Mouse (Mus musculus): ENCODE measurements around the gene Banp. TPM values are rescaled to one million over a fixed set of nuclear protein-coding genes. Genes with fewer than 3 reads are reported as not detected.

Gene Banp
- total RNA-seq, 2 experiments from 2014 or later, result 39.4 to 41.7 TPM

DNA sequence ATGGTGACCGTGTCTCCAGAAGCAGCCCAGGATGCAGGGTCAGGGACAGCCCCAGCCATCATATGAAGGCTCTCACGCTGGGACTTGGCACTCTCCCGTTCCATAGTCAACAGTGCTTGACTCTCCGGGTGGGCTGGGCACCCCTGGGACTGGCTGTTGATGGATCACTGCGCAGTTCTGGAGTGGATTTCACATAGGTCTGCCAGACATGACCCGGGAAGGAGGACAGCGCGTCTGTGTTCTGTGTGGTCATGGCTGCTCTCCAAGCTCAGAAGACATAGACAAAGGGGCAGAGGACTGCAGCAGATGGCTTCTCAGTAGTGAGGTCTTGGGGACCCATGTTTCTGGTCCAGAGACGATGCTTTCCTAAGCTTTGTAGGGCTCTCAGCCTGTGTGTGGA, 101.1 kb downstream of the Banp start:
- DNase-seq (ENCODE audit: extremely low spot score in 1 of 2, low spot score in 1 of 2), result no peak

DNA sequence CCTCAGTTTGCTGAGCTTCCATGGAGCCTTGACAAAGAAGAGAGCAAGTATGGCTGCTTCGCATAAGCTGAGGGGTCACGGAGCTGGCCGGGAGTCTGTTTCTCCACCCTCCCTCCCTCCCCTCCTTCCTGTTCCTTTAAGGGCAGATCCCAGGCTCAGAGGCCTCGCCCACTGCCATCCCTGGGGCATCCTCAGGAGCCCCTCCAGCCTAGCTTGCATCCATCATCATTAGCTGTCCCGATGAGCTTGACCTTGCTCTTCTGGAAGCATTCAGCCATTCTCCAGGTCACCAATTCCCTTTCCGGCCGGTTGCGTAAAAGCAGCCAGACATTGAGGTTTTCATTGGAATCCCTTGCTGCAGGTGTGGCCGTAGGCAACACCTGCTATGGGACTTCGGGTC, 105.8 kb downstream of the Banp start:
- DNase-seq (ENCODE audit: extremely low spot score in 1 of 2, low spot score in 1 of 2), result no peak

DNA sequence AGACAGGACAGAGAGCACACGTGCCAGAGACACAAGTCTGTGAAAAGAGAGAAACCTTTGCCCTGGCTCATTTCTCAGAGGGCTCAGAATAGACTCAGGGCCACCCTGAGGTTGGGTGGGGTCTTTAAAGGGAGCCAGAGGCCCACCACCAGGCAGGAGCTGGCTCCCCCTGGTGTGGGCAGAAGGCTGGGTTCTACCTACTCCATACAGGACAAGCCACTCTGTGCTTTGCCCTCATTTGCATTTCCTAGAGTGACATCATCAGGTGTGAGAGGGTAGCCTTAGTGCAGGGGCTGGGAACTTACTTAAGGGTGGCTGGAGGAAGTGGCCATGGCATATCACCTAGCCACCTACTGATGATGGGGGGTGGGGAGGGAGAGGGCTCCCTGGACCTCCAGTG, 106.6 kb downstream of the Banp start:
- DNase-seq (ENCODE audit: extremely low spot score in 1 of 2, low spot score in 1 of 2), result no peak

DNA sequence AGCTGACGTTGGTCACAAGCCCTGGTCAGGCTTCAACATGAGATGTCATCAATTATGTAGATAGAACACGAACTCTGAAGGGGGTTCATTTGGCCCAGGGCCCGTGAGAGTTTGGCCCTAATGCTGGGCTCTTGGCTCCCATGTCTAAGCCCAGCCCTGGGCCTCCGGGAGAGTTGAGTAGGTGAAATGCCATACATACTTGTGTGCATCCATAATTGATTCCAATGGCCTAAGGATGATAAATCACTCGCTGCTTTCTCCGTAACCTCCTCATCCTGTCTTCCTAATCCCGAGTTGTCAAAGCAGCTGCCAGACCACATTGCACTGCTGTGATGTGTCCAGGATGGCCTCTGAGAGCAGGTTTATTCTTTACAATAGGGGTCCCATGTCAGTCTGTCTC, 107.3 kb downstream of the Banp start:
- DNase-seq (ENCODE audit: extremely low spot score in 1 of 2, low spot score in 1 of 2), result no peak

DNA sequence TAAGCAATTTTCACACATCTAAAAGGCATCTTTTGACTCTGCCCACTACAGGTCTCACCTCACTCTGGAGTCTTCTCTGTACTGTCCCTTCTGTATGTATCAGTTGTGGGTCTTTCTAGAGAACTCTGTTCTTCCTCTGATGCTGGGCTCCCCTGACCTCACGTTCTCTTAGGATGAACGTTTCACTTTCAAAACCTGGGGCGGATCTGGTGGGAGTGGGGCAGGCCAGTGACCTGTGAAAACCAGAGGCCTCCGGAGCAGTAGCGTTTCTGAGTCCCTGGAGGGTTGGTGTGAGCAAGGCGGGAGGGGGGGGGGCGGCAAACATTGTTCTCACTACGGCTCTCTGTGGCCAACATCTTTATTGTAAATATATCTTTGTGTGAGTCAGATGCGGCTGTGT, 109.0 kb downstream of the Banp start:
- DNase-seq (ENCODE audit: extremely low spot score in 1 of 2, low spot score in 1 of 2), result no peak

DNA sequence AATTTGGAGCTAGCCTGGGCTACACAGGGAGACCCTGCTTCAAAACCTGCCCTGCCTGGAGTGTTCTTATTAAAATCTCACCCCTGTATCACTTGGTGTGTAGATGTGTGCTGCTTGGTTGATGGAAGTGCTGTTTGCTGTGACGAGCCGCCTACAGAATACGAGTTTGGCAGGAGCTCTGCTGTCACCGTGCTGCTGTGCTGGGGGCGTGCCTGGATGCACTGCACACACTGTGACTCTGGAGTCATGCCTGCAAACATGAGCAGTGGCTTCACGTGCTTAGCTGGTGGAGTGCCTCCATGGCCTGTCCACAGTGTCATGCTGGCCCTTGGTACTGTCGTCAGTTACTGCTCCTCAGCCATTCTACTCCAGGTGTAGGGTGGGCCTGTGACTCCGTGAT, 109.4 kb downstream of the Banp start:
- peak in 1 of 2 experiments; percentile 16 for DNase-seq (ENCODE audit: extremely low spot score in 1 of 2, low spot score in 1 of 2)

DNA sequence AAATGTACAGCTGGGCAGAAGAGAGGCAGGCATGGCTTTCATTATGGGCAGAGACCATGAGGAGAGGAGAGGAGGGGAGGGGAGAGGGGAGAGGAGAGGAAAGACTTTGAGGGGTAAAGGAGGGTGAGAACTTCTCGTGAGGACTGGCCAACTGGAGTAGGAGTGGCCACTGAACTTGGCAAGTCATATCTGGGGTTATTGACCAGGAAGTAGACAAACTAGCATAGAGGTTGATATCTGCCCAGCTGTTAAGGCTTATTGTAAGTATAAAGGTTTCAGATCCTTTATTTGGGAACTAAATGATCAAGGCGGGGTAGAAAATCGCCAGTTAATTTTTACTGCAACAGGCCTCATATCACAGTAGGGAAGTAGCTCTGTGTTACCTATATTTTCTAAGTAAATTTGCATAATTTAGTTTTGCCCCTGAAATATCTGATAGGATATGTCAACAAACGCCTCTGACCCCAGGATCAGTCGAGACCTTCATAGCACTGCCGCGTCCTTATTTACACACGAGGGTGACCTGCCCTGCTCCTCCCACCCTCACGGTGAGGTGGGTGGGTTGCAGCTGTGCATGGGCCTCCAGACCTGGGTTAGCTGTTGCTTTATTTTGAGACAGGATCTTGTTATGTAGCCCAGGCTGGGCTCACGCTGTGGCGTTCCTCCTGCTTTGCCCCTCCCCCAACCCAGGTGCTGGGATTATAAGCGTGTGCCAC, 113.1 kb downstream of the Banp start:
- no peak for DNase-seq (ENCODE audit: extremely low spot score in 1 of 2, low spot score in 1 of 2)

DNA sequence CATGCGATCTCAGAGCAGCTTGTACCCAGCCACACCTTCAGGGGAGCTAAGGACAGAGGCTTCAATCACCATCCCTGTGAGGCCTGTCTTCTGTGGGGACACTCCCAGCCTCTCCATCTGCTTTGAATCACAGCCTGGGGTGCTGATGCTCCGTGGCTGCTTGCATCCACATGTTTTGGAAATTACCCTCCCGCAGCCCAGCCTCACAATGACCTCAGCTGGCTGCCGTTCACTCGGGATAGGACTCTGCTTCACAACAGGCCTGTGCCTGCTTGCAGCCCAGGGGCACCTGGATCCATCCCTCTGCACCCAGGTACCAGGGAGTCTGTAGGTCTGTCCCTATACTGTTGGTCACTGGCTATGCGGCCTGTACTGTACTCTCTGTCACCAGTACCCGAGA, 114.8 kb downstream of the Banp start:
- no peak for DNase-seq (ENCODE audit: extremely low spot score in 1 of 2, low spot score in 1 of 2)

DNA sequence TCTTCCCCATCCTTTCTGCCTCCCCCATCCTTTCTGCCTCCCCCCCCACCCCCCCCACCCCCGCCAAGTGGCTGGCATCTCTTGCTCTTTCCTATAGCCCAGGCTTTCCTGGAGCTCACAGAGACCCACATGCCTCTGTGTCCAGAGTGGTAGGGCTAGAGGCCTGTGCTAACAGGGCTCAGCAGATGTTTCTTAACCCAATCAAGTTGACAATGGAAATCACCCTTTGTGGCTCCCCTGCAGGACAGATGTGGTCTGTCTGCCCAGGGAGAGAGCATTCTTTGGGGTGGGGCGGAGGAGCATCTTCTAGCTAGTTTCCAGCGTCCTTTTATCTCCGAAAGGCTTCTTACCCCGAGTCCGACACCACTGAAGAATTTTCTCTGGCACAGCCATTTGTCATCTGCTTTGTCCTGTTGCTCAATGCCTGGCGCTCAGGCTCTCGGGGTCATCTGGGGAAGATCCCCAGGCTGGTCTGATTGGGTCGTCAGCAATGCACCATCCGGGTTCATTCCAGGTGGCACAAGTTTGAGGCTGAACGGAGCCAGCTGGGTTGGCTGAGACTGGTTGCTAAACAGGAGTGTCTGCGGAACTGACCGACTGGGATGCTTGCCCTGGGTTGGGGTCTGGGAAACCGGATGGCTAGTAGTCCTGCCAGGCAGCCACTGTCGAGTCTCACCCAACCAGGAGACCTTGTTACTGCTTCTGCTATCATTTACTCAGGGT, 118.4 kb downstream of the Banp start:
- no peak for DNase-seq (ENCODE audit: extremely low spot score in 1 of 2, low spot score in 1 of 2)

DNA sequence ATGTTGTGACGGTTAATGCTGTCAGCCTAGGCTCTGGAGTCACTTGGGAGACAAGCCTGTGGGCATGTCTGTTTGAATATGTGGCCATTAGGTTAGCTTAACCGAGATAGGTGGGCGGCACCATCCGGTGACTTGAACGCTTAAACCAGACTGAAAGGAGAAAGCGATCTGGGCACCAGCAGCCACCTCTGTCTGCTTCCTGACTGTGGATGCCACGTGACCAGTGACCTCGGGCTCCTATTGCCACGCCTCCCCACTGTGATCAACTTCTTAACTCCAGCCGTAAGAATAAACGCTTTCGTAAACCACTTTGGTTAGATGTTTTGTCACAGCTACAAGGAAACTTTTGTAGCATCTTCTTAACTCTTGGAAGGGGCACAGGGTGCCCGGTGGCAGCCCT, 119.1 kb downstream of the Banp start:
- DNase-seq (ENCODE audit: extremely low spot score in 1 of 2, low spot score in 1 of 2), result no peak

DNA sequence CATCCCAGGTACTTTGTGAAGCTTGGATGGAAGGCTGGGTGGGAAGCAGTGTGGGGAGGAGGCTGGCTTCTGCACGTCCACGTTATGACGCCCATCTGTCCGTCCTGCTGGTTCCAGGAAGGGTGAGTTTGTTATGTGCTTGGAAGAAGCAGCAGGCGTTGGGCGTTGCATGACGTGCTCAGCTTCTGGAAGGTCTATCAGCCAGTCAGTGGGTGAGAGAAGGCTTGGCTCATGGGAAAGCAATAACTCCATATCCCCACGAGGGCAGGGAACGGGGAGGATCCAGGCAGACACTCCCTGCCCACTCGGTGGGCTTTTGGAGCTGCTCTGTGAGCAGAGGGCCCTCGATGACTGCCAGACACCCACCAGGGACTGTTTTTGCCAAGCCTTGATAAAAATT, 119.7 kb downstream of the Banp start:
- peak; percentile 22 to 23 for DNase-seq (ENCODE audit: extremely low spot score in 1 of 2, low spot score in 1 of 2)

DNA sequence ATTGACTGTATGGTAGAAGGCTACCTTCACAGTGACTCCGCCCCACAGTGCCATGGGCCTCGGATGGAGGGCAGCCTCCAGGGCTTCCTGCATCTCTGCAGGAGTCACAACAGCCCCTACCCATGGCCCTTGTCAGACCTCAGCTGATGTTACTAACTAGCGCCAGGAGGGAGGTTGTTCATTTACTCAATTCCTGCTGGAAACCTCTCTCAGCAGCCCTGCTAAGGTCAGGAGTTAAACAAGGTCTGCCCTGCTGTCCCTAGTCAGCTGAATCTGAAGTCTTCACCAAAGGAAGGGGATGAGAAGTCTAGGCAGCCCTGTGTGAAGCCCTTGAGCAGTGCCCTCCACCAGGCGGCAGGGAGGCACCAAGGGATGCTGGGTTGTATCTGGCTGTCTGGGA, 121.6 kb downstream of the Banp start:
- no peak for DNase-seq (ENCODE audit: extremely low spot score in 1 of 2, low spot score in 1 of 2)

DNA sequence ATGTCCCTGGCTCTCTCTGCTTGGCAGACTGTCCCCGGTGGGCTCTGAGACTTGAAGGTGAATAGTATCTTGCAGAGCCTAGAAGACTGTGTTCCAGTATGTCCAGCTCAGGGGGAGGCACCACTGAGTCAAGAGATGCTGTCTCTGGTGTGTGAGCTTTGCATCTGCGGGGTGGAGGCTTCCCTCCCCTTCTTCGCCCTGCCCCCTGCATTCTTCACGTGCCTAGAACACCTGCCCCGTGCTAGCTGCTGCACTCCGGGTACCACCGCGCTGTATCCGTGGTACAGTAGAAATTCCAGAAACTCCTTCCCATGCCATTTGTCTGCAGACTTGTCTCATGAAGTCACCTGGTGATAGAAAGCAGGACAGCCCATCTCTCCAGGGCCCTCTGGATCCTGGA, 124.4 kb downstream of the Banp start:
- DNase-seq (ENCODE audit: extremely low spot score in 1 of 2, low spot score in 1 of 2), result no peak

DNA sequence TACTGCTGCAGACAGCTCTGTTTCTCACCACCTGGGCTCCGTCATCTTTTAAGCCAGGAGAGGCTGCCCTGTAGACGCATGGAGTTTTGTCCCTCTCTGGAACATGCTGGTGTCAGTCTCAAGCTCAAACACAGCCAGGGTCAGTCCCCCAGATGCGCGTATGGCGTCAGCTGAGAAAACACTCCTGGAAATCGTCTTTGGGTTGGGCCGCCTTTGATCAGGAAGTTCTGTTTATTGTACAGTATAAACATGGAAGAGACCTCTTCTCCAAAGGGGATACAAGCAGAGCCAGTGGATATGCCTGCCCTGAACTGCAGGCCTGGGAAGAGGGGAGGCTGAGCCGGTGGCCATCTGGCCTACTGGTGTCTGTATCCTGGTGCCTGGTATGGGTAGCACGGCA, 124.9 kb downstream of the Banp start:
- DNase-seq (ENCODE audit: extremely low spot score in 1 of 2, low spot score in 1 of 2), result no peak

DNA sequence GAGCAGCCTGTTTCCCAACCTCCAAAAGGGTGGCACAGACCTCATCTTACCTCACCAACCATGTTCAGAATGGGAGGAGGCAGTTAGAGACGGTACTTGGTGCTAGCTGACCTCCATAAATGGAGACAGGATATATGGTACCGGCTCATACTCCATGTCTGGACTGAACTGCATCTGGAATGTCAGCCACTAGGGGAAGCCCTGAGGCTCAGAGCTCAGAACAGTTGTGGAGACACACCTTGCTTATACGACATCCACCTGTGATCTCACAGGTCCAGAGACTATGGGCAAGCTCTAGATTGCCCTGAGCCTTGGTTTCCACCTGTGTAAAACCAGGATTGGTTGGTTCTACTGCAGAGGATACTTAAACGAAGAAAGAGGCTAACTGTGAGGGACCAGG, 125.4 kb downstream of the Banp start:
- no peak for DNase-seq (ENCODE audit: extremely low spot score in 1 of 2, low spot score in 1 of 2)

DNA sequence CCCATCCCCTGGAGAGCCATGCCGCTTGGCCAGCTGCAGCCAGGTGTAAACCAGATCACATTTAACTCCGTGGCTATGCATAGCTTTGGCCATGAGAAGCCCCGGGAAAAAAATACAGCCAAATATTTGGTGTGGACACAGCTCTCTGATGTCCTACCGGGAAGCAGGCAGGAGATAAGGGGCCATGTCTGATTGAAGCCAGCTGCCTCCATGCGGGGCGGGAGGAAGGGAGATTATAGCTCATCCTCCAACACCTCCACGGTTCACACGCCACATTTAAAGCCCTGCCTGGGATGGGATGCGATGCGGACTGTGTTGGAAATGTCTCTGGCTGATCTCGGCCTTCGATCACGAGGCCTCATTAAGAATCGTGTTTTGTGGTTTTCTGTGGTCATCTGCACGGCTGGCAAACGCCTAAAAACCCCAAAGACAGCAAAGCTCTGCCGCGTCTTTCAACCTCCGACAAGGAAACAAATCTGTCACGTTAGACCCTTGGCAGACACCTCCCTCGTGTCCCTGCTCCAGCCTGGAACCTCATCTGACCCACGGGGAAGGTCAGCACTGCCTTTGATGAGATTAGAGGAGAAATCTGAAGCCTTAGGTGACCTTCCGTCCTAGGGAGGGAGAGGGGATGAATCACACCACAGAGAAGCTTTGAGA, 126.8 kb downstream of the Banp start:
- DNase-seq (ENCODE audit: extremely low spot score in 1 of 2, low spot score in 1 of 2), result no peak

DNA sequence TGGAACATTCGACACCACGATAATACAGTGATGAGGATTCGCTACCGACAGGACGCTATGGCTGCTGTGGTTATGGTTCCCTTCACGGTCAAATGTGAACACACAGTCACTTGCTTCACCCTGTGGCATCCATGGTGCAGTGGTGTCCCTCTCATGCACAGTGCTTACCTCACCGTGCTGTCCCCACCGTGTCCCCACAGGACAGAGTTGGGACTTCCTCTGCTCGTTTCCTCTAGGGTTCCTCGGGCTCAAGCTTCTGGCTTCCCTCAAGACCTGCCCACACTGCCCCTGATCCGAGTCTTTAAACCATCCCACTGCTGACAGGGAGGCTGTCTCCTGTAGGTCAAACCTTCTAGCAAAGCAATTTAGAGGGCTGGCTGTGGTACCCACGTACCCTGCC, 128.8 kb downstream of the Banp start:
- DNase-seq (ENCODE audit: extremely low spot score in 1 of 2, low spot score in 1 of 2), result no peak

Small RNA genes within 50 kb of the gene (microRNA-seq; reads per million reads assigned to microRNA genes)
- gene Mir7237, result 0.40 to 1.1 reads per million in 2 experiments

Other genes with a start within 250 kb of the Banp start
- gene Jph3, start 220.1 kb upstream of the Banp start, total RNA-seq (2021), result 100 to 1,000 TPM; 301 to 309 TPM
- gene Klhdc4, start 120.2 kb upstream of the Banp start, total RNA-seq (2021), result 10 to 100 TPM; 24.2 to 31.2 TPM
- gene Slc7a5, start 42.1 kb upstream of the Banp start, total RNA-seq (2021), result 10 to 100 TPM; 66.6 to 75.5 TPM
- not detected for gene Car5a, start 4.8 kb upstream of the Banp start, total RNA-seq (2021)